Mouse (Mus musculus) olfactory bulb, adult 2 months (tissue): ENCODE data around the gene F830045P16Rik.

Experiments used
- CTCF ChIP-seq: fragments of 200-500 bp; IDR thresholded peaks from 2 replicates; pipeline ENCODE4 v1.5.1; 2012; ENCODE audit warnings: low read depth, mild to moderate bottlenecking, low read length, moderate library complexity; ENCODE audit not compliant: insufficient read depth
- POLR2A ChIP-seq: fragments of 200-500 bp; IDR thresholded peaks from 2 replicates; pipeline ENCODE4 v1.6.1; 2012; ENCODE audit warnings: mild to moderate bottlenecking, low read depth, low read length, moderate library complexity; ENCODE audit not compliant: insufficient read depth

DNA sequence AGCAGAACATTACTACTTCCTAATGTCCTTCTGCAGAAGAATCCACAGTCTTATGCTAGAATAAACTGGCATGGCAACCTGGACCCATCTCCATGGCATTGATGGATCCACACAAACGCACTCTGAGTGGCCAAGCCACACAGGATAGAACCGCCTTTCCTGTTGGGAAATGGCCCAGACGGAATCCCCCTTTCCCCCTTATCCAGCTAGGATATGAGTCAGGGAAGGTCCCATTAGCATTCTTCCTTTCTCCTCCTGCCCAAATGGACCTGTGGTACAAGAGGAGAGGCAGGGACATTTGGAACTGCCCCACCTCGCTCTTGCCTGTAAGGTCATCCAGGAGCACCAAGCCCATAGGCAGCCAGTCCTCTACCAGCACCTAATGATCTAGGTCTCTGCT, 45.9 kb upstream of the F830045P16Rik start:
- TF ChIP-seq POLR2A (no peak), CTCF (no peak)
